Mouse (Mus musculus) heart, adult 2 months (tissue): Measurements from ENCODE around the gene Cd79a. TPM values are rescaled to one million over a fixed set of nuclear protein-coding genes. Genes with fewer than 3 reads are reported as not detected.

Experiments used
- DNase-seq, 2 experiments: peaks; one replicate each; pipeline ENCODE4 v3.0.0; 2021
- H3K27ac ChIP-seq: fragments of 200-600 bp; 2 replicates; pipeline ENCODE4 v1.8.1; 2022
- H3K27me3 ChIP-seq: fragments of 200-500 bp; 2 replicates; pipeline ENCODE4 v1.6.1; 2012; ENCODE audit warnings: mild to moderate bottlenecking, low read length, inconsistent platforms, mixed read lengths; ENCODE audit not compliant: control insufficient read depth, insufficient read depth
- H3K36me3 ChIP-seq: fragments of 200-500 bp; 2 replicates; pipeline ENCODE4 v1.6.1; 2012; ENCODE audit warnings: low read length, inconsistent platforms; ENCODE audit not compliant: control insufficient read depth, insufficient read depth
- H3K4me1 ChIP-seq: fragments of 200-500 bp; 2 replicates; pipeline ENCODE4 v1.6.1; 2011; ENCODE audit warnings: low read length; ENCODE audit not compliant: control insufficient read depth, insufficient read depth
- H3K4me3 ChIP-seq: fragments of 200-600 bp; 2 replicates; pipeline ENCODE4 v1.8.1; 2022
- H3K79me2 ChIP-seq: fragments of 200-500 bp; replicated peaks from 2 replicates; pipeline ENCODE4 v1.6.1; 2012; ENCODE audit warnings: mild to moderate bottlenecking, inconsistent platforms, low read length, moderate library complexity, mixed read lengths; ENCODE audit not compliant: control insufficient read depth, insufficient read depth
- H3K9ac ChIP-seq: fragments of 200-500 bp; 2 replicates; pipeline ENCODE4 v1.6.1; 2012; ENCODE audit warnings: low read depth, mild to moderate bottlenecking, control low read depth, inconsistent platforms, low read length, mixed read lengths
- CTCF ChIP-seq: fragments of 200-600 bp; IDR thresholded peaks from 2 replicates; pipeline ENCODE4 v1.8.1; 2022; ENCODE audit warnings: antibody characterized with exemption, mild to moderate bottlenecking, moderate library complexity
- EP300 ChIP-seq: fragments of 200-500 bp; IDR thresholded peaks from 2 replicates; pipeline ENCODE4 v1.6.1; 2011; ENCODE audit warnings: low read depth, low read length, control low read depth; ENCODE audit not compliant: insufficient read depth
- POLR2A ChIP-seq: fragments of 200-500 bp; IDR thresholded peaks from 2 replicates; pipeline ENCODE4 v1.6.1; 2011; ENCODE audit warnings: mild to moderate bottlenecking, low read depth, low read length, control low read depth; ENCODE audit not compliant: insufficient read depth
- WGBS: fragments of 180-500 bp; shearing (Covaris S2); methylation state at CpG from one replicate; pipeline ENCODE4 v1.1.7; 2018; 5-methylcytosine and 5-hydroxymethylcytosine counted together
- intact Hi-C: fragments of 180-260 bp; cut with DNase I; formaldehyde crosslinking; loops from one replicate; pipeline ENCODE4 v1.15.1; 2025
- polyA plus RNA-seq: library from polyadenylated mRNA; depleted of rRNA; stranded (reverse); fragments of >200 nt; gene quantifications from 2 replicates; pipeline ENCODE4 v1.2.3, GENCODE M21; 2012
- total RNA-seq, 2 experiments: library from RNA; stranded (reverse); gene quantifications; 2 replicates each; pipeline ENCODE4 v1.2.3; 2021

Cd79a gene
- total and polyA plus RNA-seq, 3 experiments: 1.1 to 15.6 (median 1.7) TPM

GRCm38 (mm10) chr7:24869080-24869479 lies 28.1 kb upstream of the Cd79a start:
- intact Hi-C loops: no loop called here

GRCm38 (mm10) chr7:24869532-24870165 lies 27.5 kb upstream of the Cd79a start, which contains the start of the genes Lypd4 and Dmrtc2:
Lypd4 (minus strand) TSS chr7:24869941.
Dmrtc2 (plus strand) TSS chr7:24870057.
- Histone ChIP-seq H3K9ac (no peak within 1 kb of the TSS), H3K4me3 (no peak within 1 kb of the TSS), H3K79me2 (no peaks in the 10 kb centered on the region), H3K27me3 (peaks cover 4% of the 10 kb centered on the region), H3K27ac (no peak within 1 kb of the TSS), H3K4me1 (no peaks in the 10 kb centered on the region), H3K36me3 (no peaks in the 10 kb centered on the region)
- 47% methylated on average over 41 of the region's 41 CpGs for WGBS
- intact Hi-C loops: no loop called here
- TF ChIP-seq EP300 (no peak), POLR2A (no peak), CTCF (no peak)
- DNase-seq: no peak

More at GRCm38 (mm10) chr7:24869080-24869479, 28.1 kb upstream of the Cd79a start:
- Histone ChIP-seq H3K9ac (no peak overlapping the region), H3K27ac (no peak overlapping the region), H3K4me3 (no peak overlapping the region), H3K79me2 (no peaks in the 10 kb centered on the region), H3K27me3 (peaks cover 4% of the 10 kb centered on the region), H3K36me3 (no peaks in the 10 kb centered on the region), H3K4me1 (no peaks in the 10 kb centered on the region)
- DNase-seq: no peak
- TF ChIP-seq EP300 (no peak), CTCF (no peak), POLR2A (no peak)
- WGBS: 65% methylated on average over 17 of the region's 17 CpGs

GRCm38 (mm10) chr7:24877588-24877987 lies 19.6 kb upstream of the Cd79a start:
- Histone ChIP-seq H3K9ac (no peak overlapping the region), H3K27me3 (no peaks in the 10 kb centered on the region), H3K79me2 (no peaks in the 10 kb centered on the region), H3K36me3 (no peaks in the 10 kb centered on the region), H3K4me1 (no peaks in the 10 kb centered on the region), H3K27ac (no peak overlapping the region), H3K4me3 (no peak overlapping the region)
- DNase-seq: no peak
- TF ChIP-seq CTCF (no peak), POLR2A (no peak), EP300 (no peak)
- WGBS: 63% methylated on average over 3 of the region's 3 CpGs
- intact Hi-C loops: no loop called here

GRCm38 (mm10) chr7:24879620-24880019 lies 17.6 kb upstream of the Cd79a start:
- Histone ChIP-seq H3K27me3 (no peaks in the 10 kb centered on the region), H3K79me2 (no peaks in the 10 kb centered on the region), H3K27ac (no peak overlapping the region), H3K36me3 (no peaks in the 10 kb centered on the region), H3K4me3 (no peak overlapping the region), H3K9ac (no peak overlapping the region), H3K4me1 (no peaks in the 10 kb centered on the region)
- no peak for TF ChIP-seq POLR2A
- no peak for TF ChIP-seq EP300
- TF ChIP-seq CTCF: no peak
- 49% methylated on average over 2 of the region's 2 CpGs for WGBS
- DNase-seq: no peak
- intact Hi-C loops: loop anchor here (10.0 kb wide), 1 partner anchor 355 kb away; the partner anchor contains the start of gene Gsk3a

- 87% methylated on average over 9 of the region's 9 CpGs for WGBS
- TF ChIP-seq CTCF (no peak), EP300 (no peak), POLR2A (no peak)
- intact Hi-C loops: loop anchor here (10.0 kb wide), 1 partner anchor 352 kb away; the partner anchor contains the start of gene Gsk3a
- H3K27ac ChIP-seq: no peak overlapping the region
- H3K4me1 ChIP-seq: peaks cover 4% of the 10 kb centered on the region
- no peak for DNase-seq
- H3K36me3 ChIP-seq: peaks cover 11% of the 10 kb centered on the region
- H3K4me3 ChIP-seq: no peak overlapping the region
- H3K79me2 ChIP-seq: peaks cover 5% of the 10 kb centered on the region
- no peak overlapping the region for H3K9ac ChIP-seq
- H3K27me3 ChIP-seq: no peaks in the 10 kb centered on the region
These were observed 14.6 kb upstream of the Cd79a start for GRCm38 (mm10) chr7:24882416-24883199.
